Mouse (Mus musculus) heart, embryonic 13.5 days (tissue): Measurements from ENCODE around the gene Fgfr2. TPM values are rescaled to one million over a fixed set of nuclear protein-coding genes. Genes with fewer than 3 reads are reported as not detected.

Experiments used
- ATAC-seq: fragments of 200-750 bp; cut with Nextera tagmentation; 2 replicates; pipeline ENCODE4 v1.8.0; 2017; ENCODE audit warnings: moderate TSS enrichment; ENCODE audit not compliant: insufficient number of reproducible peaks, low FRiP score, low TSS enrichment; ENCODE audit errors: extremely low read depth
- H3K27ac ChIP-seq: fragments of 300-500 bp; sonication (generic); replicated peaks from 2 replicates; pipeline ENCODE4 v1.5.1; 2015; ENCODE audit warnings: moderate library complexity, mild to moderate bottlenecking, inconsistent platforms
- H3K27me3 ChIP-seq: fragments of 300-500 bp; sonication (generic); replicated peaks from 2 replicates; pipeline ENCODE4 v1.6.1; 2015; ENCODE audit warnings: mild to moderate bottlenecking, inconsistent platforms
- H3K36me3 ChIP-seq: fragments of 300-500 bp; sonication (generic); 2 replicates; pipeline ENCODE4 v1.6.1; 2015; ENCODE audit warnings: mild to moderate bottlenecking, inconsistent platforms
- H3K4me1 ChIP-seq: fragments of 300-500 bp; sonication (generic); 2 replicates; pipeline ENCODE4 v1.6.1; 2015; ENCODE audit warnings: inconsistent platforms
- H3K4me2 ChIP-seq: fragments of 300-500 bp; sonication (generic); 2 replicates; pipeline ENCODE4 v1.6.1; 2015; ENCODE audit warnings: inconsistent platforms, mild to moderate bottlenecking, moderate library complexity
- H3K4me3 ChIP-seq: fragments of 300-500 bp; sonication (generic); 2 replicates; pipeline ENCODE4 v1.5.1; 2015; ENCODE audit warnings: moderate library complexity, mild to moderate bottlenecking, inconsistent platforms
- H3K9ac ChIP-seq: fragments of 300-500 bp; sonication (generic); 2 replicates; pipeline ENCODE4 v1.6.1; 2015; ENCODE audit warnings: inconsistent platforms, mild to moderate bottlenecking, moderate library complexity
- H3K9me3 ChIP-seq: fragments of 300-500 bp; sonication (generic); 2 replicates; pipeline ENCODE4 v1.6.1; 2016; ENCODE audit warnings: inconsistent platforms
- WGBS: fragments of 180-500 bp; shearing (Covaris S2); methylation state at CpG from one replicate; pipeline ENCODE4 v1.1.7; 2015; ENCODE audit warnings: mixed read lengths; 5-methylcytosine and 5-hydroxymethylcytosine counted together
- polyA plus RNA-seq: library from polyadenylated mRNA; unstranded; fragments of >200 nt; fragmentation: Nextera tagmentation; extraction: Ambion mirVana; gene quantifications from 2 replicates; pipeline ENCODE4 v1.2.1, GENCODE M21; 2015

Gene Fgfr2
- polyA plus RNA-seq, 1 experiment from 2014 or later, result 22.5 TPM

- no peaks in the 10 kb centered on the region for H3K9me3 ChIP-seq
- peak overlapping the region; percentile 79; the same call in 1 of the 2 replicates for H3K27ac ChIP-seq
- ATAC-seq, result no peak
- no peaks in the 10 kb centered on the region for H3K27me3 ChIP-seq
- no peak overlapping the region for H3K4me3 ChIP-seq
- no peak overlapping the region for H3K4me2 ChIP-seq
- no peaks in the 10 kb centered on the region for H3K36me3 ChIP-seq
- no peak overlapping the region for H3K9ac ChIP-seq
- 39% methylated on average over 5 of the region's 5 CpGs for WGBS
- peaks cover 65% of the 10 kb centered on the region for H3K4me1 ChIP-seq
These were observed 388.0 kb downstream of the Fgfr2 start for GRCm38 (mm10) chr7:132735145-132735544.

GRCm38 (mm10) chr7:132734222-132734621 is 388.9 kb downstream of the Fgfr2 start:
- WGBS, result 79% methylated on average over 9 of the region's 9 CpGs
- no peak overlapping the region for H3K4me3 ChIP-seq
- H3K4me2 ChIP-seq, result no peak overlapping the region
- no peaks in the 10 kb centered on the region for H3K27me3 ChIP-seq
- no peak overlapping the region for H3K27ac ChIP-seq
- ATAC-seq, result no peak
- peaks cover 60% of the 10 kb centered on the region for H3K4me1 ChIP-seq
- H3K36me3 ChIP-seq, result no peaks in the 10 kb centered on the region
- H3K9ac ChIP-seq, result no peak overlapping the region
- H3K9me3 ChIP-seq, result no peaks in the 10 kb centered on the region

- H3K4me1 ChIP-seq, result peaks cover 61% of the 10 kb centered on the region
- H3K27ac ChIP-seq, result no peak overlapping the region
- ATAC-seq, result no peak
- H3K36me3 ChIP-seq, result no peaks in the 10 kb centered on the region
- H3K4me3 ChIP-seq, result no peak overlapping the region
- no peaks in the 10 kb centered on the region for H3K9me3 ChIP-seq
- H3K27me3 ChIP-seq, result no peaks in the 10 kb centered on the region
- H3K9ac ChIP-seq, result 0 out of 2 replicates have a peak overlapping the region, but pooled peaks have one; percentile 5
- H3K4me2 ChIP-seq, result no peak overlapping the region
- 75% methylated on average over 6 of the region's 6 CpGs for WGBS
These were observed 389.6 kb downstream of the Fgfr2 start for GRCm38 (mm10) chr7:132733521-132733920.

- Histone ChIP-seq H3K36me3 (no peaks in the 10 kb centered on the region), H3K4me1 (peaks cover 55% of the 10 kb centered on the region), H3K4me2 (no peak overlapping the region), H3K27ac (no peak overlapping the region), H3K4me3 (no peak overlapping the region), H3K9ac (no peak overlapping the region), H3K9me3 (no peaks in the 10 kb centered on the region), H3K27me3 (no peaks in the 10 kb centered on the region)
- WGBS, result 83% methylated on average over 6 of the region's 6 CpGs
- ATAC-seq, result no peak
These were observed 390.9 kb downstream of the Fgfr2 start for GRCm38 (mm10) chr7:132732136-132732789.

- no peak overlapping the region for H3K4me3 ChIP-seq
- H3K36me3 ChIP-seq, result no peaks in the 10 kb centered on the region
- no peak for ATAC-seq
- H3K9me3 ChIP-seq, result no peaks in the 10 kb centered on the region
- no peak overlapping the region for H3K4me2 ChIP-seq
- no peak overlapping the region for H3K27ac ChIP-seq
- 75% methylated on average over 6 of the region's 6 CpGs for WGBS
- no peaks in the 10 kb centered on the region for H3K27me3 ChIP-seq
- H3K4me1 ChIP-seq, result peaks cover 51% of the 10 kb centered on the region
- H3K9ac ChIP-seq, result no peak overlapping the region
These were observed 391.6 kb downstream of the Fgfr2 start for GRCm38 (mm10) chr7:132731558-132731957.

- ATAC-seq, result no peak
- H3K27me3 ChIP-seq, result no peaks in the 10 kb centered on the region
- 85% methylated on average over 7 of the region's 7 CpGs for WGBS
- peaks cover 46% of the 10 kb centered on the region for H3K4me1 ChIP-seq
- H3K4me2 ChIP-seq, result no peak overlapping the region
- H3K9me3 ChIP-seq, result no peaks in the 10 kb centered on the region
- no peaks in the 10 kb centered on the region for H3K36me3 ChIP-seq
- H3K4me3 ChIP-seq, result no peak overlapping the region
- no peak overlapping the region for H3K27ac ChIP-seq
- no peak overlapping the region for H3K9ac ChIP-seq
These were observed 392.6 kb downstream of the Fgfr2 start for GRCm38 (mm10) chr7:132730510-132730909.

GRCm38 (mm10) chr7:132729093-132729831 is 393.9 kb downstream of the Fgfr2 start:
- Histone ChIP-seq H3K27ac (no peak overlapping the region), H3K4me1 (peaks cover 45% of the 10 kb centered on the region), H3K4me2 (no peak overlapping the region), H3K36me3 (no peaks in the 10 kb centered on the region), H3K9ac (peak overlapping the region; percentile 6; the same call in 1 of the 2 replicates), H3K9me3 (no peaks in the 10 kb centered on the region), H3K27me3 (no peaks in the 10 kb centered on the region), H3K4me3 (no peak overlapping the region)
- 67% methylated on average over 4 of the region's 4 CpGs for WGBS
- ATAC-seq, result no peak

GRCm38 (mm10) chr7:132726106-132726861 is 396.9 kb downstream of the Fgfr2 start:
- WGBS, result 71% methylated on average over 13 of the region's 13 CpGs
- H3K4me1 ChIP-seq, result peaks cover 54% of the 10 kb centered on the region

GRCm38 (mm10) chr7:132724501-132725062 is 398.6 kb downstream of the Fgfr2 start:
- ATAC-seq, result no peak
- H3K4me1 ChIP-seq, result peaks cover 55% of the 10 kb centered on the region
- no peak overlapping the region for H3K4me2 ChIP-seq
- H3K9me3 ChIP-seq, result no peaks in the 10 kb centered on the region
- WGBS, result 69% methylated on average over 5 of the region's 5 CpGs
- H3K27ac ChIP-seq, result peak overlapping the region; percentile 41
- H3K4me3 ChIP-seq, result no peak overlapping the region
- H3K27me3 ChIP-seq, result no peaks in the 10 kb centered on the region
- no peaks in the 10 kb centered on the region for H3K36me3 ChIP-seq
- H3K9ac ChIP-seq, result no peak overlapping the region

More at GRCm38 (mm10) chr7:132726106-132726861, 396.9 kb downstream of the Fgfr2 start:
- no peaks in the 10 kb centered on the region for H3K27me3 ChIP-seq
- no peaks in the 10 kb centered on the region for H3K36me3 ChIP-seq
- H3K4me3 ChIP-seq, result no peak overlapping the region
- no peak overlapping the region for H3K9ac ChIP-seq
- ATAC-seq, result no peak
- no peak overlapping the region for H3K4me2 ChIP-seq
- H3K9me3 ChIP-seq, result no peaks in the 10 kb centered on the region
- peak overlapping the region; percentile 21; the same call in 1 of the 2 replicates for H3K27ac ChIP-seq

- Histone ChIP-seq H3K36me3 (no peaks in the 10 kb centered on the region), H3K27me3 (no peaks in the 10 kb centered on the region), H3K9ac (no peak overlapping the region), H3K27ac (peak overlapping the region; percentile 65), H3K4me3 (no peak overlapping the region), H3K4me2 (no peak overlapping the region), H3K9me3 (no peaks in the 10 kb centered on the region), H3K4me1 (peaks cover 49% of the 10 kb centered on the region)
- 74% methylated on average over 11 of the region's 11 CpGs for WGBS
- peak; percentile 43; the same call in 1 of the 2 replicates for ATAC-seq
These were observed 399.2 kb downstream of the Fgfr2 start for GRCm38 (mm10) chr7:132723906-132724305.
